Mouse (Mus musculus): ENCODE measurements around the gene Rspo3.

Gene Rspo3

DNA sequence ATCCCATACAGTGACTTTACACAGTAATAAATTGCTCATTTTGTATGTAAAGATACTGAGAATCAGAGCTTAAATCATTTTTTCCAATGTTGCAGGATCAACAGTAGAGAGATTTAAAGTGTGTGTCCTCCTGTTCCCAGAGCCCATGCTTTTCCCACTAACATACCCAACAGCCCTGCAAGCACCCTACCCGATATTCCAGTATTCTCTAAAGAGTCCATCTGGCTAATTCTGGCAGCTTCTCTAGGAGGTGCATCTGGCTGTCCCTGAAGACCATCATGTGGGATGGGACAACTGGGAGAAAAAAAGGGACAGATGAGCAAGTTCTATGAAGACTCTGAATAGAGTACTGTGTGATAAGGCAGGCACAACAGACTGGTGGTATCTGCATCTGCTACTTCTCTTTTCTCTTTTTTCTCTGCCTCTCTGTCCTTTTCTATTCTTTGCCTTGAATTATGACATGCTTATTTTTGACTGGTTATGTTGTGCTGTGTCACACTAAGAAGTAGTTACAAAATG lies 102.7 kb downstream of the Rspo3 start:
- DNase-seq (ENCODE audit: low spot score) = no peak

DNA sequence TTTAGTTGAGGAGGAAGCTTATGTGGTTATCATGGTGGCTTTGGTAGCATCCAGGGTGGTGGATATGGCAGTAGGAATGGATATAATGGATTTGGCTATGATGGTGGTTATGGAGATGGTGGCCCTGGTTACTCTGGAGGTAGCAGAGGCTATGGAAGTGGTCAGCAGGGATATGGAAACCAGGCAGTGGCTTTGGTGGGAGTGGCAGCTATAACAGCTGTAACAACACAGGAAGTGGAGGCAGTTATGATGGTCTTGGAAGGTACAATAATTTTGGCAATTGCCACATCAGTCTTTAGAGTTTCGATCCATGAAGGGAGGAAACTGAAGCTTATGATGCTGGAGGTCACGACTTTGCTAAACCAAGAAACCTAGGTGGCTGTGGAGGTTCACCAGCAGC lies 109.0 kb downstream of the Rspo3 start:
- no peak for DNase-seq (ENCODE audit: low spot score)

GRCm38 (mm10) chr10:29424571-29424970 lies 111.1 kb downstream of the Rspo3 start:
- DNase-seq (ENCODE audit: low spot score) = no peak

- no peak for DNase-seq (ENCODE audit: low spot score)
These were observed 121.3 kb downstream of the Rspo3 start for GRCm38 (mm10) chr10:29414361-29414760.

DNA sequence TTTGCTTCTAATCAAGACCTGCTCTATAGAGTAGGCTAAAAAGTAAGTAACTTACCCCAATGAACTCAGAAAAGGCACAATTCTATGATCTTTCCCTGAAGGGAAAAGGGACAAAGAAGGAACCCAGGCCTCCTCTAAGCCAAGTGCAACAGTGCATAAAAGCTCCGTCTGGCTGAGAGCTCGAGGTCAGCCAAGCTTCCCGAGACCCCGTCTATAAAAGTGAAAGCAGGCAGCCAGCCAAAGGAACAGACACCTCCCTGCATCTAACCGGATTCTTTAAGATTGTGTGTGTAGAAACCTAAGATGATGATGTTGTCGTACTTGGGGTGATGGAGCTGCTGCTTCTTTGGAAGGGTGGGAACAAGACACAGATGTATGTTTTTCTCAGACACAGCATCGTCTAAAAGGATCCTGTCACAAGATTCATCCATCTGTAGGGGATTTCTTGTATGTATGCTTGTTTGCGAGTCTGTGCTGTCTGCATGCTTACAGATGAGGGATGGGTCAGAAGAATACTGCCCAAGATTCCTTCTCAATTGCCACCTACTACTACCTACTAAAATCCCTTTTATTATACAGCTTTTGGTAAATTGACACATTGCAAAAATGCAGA lies 132.9 kb downstream of the Rspo3 start:
- no peak for DNase-seq (ENCODE audit: low spot score)

Data from ovary, postnatal 36 days (tissue).